Mouse (Mus musculus) cerebellum, postnatal 36 days (tissue): ENCODE data around the gene Kctd14.
A peak's percentile ranks its signal among the peaks of the same experiment; 100 is the strongest.

Experiments
- DNase-seq, 2 experiments: peaks; one replicate each; pipeline ENCODE4 v3.0.0; 2021 to 2022; ENCODE audit warnings: mixed read lengths in 2 of 2

Kctd14 gene

DNA sequence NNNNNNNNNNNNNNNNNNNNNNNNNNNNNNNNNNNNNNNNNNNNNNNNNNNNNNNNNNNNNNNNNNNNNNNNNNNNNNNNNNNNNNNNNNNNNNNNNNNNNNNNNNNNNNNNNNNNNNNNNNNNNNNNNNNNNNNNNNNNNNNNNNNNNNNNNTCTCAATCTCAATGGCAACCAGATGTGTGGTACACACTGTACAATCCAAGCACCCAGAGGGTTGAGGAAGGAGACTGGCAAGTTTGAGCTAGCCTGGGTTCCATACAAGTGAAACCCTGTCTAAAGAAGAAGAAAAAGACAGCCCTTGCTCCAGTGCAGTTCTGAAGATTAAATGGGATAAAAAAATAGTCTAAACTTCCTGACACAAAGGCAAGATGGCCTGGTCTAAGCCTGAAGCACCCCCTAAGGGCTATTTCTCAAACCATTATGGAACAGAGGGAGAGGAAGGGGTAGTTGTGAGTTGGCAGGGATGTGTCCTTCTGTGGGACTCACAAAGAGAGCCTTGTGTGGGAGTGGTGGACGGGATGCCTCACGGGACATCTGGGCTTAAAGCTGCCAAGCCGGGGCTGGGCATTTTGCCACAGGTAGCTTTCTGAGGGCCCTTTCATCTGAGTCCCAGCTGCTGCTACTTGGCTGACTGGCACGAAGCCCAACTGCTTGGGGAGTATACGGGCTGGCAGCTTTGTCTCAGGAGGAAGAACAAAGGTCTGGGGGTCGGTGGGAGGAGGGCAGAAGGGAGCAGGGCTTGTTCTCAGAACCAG, 4.8 kb upstream of the Kctd14 start:
- DNase-seq, result peak; percentile 76 to 82

DNA sequence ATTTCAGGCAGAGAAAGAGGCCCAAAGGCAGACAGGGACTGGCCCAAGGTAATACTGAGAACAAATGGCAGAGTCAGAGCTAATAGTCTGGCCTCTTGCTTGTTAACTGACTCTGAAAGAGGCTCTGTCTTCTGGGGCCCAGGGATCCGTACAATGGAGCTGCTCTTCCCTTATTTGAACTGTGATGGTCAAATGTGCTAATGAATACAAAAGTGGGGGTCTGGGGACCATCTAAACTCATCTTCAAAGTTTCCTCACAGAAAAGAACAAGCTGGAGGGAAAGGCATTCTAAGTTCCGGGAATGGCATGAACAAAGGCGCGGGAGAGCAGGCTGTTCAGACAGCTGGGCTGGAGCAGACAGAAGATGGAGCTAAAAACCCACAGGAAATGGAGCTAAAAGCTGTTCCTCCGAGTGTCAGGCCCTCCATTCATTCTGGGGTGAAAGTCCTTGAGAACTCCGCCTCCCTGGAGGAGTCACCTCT, 4.0 kb upstream of the Kctd14 start:
- DNase-seq, result no peak

DNA sequence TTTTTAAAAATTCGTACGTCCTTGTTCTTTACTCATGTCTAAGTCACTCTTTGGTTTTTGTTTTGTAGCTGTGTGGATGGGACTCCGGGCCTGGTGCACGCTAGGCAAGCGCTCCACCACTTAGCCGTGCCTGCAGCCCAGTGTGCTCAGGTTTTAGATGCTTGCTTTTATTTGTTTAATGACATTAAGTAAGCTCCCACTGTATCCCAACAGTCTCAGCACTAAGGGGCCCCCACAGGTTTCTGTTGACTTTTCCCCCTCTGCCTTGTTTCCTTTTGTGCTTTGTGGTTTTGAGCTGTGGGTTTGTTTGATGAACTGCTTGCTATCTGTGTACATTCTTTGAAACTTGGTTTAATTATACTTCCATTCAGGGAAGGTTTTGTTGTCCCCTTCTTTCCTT, 1.1 kb downstream of the Kctd14 start:
- no peak for DNase-seq

DNA sequence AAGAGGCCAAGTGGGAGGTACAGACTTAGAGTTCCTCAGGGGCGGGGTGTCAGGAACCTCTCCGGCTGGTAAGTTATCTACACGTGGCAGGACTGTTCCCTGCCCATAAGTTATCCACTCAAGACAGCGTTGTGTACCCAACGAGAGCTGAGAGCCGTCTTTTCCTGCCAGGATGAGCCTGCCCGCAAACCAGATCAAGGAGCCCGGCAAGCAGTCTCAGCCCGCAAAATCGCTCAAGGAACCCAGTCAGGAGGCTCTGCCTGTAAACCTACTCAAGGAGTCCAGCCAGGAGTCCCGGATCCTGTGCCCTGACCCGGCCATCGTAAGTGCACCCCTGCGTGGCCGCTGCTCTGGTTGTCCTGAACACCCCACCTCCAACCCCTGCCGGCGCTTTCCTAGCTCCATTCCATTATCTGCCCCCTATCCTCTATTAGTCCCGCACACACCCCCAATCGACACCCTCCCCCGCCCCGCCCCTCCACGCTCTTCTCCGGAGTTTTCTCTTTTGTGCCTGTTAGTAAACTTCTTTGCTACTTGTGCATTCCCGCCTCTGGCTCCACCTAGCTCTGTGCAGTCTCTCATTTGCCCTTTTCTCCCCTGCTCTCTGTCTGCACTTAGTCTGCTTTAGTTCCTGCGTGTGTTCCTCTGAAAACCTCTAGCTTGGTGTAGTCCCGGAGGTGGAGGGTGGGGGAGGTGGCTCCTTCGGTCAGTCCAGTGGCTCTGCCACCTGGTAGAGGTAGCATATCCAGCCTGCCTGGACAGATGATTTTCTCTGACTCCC, 2.2 kb downstream of the Kctd14 start:
- DNase-seq, result no peak

DNA sequence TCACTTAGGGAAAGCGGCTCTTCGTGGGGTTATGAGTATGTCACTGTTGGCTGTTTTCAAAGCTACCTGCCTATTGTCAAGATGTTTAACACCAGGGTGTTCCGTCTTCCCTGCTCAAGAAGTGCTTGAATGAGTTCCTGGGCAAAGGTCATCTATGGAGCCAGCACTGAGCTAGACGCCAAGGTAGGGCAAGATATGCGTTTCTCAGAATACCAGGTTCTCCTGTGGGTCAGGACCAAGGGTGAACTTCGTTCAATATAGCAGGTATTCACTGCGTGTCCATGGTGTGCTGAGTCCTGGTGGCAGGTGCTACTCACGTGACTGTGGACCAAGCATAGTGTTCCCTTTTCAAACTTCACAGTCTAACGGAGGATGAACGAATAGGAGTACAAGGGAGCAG, 3.7 kb downstream of the Kctd14 start:
- DNase-seq, result no peak

DNA sequence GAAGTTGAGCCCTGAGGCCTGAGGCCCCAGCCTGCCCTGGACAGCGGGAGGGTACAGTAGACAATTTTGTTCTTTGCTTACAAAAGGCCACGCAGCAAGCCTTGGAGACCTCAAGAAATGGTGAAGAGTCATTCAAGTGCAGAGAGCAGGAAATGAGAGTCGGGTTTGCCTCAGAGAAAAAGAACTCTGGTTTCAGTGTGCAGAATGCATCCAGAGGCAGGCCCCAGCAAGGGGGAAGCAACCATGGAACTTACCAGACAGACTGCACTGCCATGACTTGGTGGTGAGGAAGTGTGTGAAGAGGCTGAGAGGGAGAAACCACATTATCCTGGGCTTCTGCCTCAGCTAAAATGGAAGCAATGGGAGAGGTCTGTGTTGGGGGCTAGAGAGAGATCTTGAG, 4.5 kb downstream of the Kctd14 start:
- no peak for DNase-seq

DNA sequence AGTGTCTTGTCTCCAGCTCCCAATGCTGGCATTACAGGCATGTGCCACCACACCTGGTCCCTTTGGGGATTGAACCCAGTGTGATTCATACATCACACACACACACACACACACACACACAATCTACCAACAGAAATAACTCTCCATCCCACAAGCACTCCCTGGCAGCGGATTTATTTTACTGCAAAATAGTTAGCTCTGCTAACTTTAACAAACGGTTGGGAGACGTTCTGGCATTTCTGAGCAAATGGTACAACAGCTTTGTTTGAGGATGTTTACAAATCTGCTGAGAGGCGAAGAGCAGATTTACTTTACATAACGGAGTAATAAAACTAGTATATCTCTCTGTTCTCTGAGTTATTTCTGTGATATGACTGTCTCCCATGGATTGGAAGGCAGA, 21.9 kb downstream of the Kctd14 start:
- no peak for DNase-seq

DNA sequence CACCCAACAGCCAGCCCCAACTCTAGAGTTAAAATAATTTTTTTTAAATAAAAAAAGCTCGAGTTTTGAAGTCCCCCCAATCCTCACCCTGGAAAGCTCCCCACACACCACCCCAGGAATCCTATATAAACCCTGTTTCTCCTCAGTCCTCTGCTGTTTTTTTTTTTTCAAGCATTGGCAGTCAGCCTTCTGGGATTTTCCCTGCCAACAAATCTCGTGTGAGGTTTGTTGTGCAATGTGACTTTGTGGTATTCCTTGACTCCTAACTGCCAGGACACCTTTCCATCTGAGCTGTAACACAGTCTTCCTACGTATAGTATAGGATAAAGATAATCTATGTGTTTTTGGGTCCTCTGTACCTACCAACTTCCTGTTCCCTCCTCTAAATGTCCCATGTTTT, 28.2 kb downstream of the Kctd14 start:
- DNase-seq, result no peak

DNA sequence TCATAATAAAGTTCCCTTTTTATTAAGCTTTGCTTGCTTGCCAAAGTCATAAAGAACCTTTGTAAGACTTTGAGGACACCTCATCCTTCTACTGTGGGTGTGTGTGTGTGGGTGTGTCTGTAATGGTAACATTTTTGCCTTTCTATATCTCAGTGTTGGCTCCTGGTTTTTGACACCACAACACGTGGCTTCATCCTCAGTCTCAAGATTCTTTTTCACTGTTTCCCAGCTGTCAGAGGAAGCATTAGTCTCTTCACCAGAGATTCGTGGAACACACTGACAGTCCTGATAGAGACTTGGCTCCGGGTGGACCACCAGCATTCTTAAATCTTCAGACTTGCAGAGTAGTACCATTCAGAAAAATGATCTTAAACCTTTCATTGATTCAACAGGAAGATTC, 29.2 kb downstream of the Kctd14 start:
- peak in 1 of 2 experiments; percentile 17 for DNase-seq

DNA sequence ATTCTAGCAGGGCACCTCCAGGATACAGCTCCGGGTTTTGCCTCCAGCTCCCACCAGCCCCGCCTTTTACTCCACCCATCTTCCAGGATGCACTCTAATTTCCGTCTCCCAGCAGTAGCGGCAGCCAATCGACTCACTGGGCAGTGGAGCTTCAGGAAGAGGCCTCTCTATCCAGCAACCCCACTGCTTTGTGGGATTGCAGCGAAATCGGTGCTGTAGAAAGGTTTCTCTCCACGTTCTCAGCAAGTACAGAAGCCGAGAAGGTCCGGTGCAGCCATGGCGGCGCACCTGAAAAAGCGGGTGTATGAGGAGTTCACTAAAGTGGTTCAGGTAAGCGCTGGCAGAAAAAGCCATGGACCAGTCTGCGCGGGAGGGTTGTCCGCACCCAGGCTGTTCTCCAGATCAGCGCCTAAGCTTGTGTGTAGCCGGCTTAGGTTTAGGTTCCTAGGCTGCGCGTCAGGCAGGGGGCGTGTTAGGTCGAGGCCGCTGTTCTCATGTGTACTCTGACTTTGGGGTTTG, 29.8 kb downstream of the Kctd14 start, which contains the start of gene Ints4:
Ints4 (plus strand) TSS at position 136 of the 519 bp plus-strand sequence.
- DNase-seq, result peak; percentile 94 to 95

DNA sequence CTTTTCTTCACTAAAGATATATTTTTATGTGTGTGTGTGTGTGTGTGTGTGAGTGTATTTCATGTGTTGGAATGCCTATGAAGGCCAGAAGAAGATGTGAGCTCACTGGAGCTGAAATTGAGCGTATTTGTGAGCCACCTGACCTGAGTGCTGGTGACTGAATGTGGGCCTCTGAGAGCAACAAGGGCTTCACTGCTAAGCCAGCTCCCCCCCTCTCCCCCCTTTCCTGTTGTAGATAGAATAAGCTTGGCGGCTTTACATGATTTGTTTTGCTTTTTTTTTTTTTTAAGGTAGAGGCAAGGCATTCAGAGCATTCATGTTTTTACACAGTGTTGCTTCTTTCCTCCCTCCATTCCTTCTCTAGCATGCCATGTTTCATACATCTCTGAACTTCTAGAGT, 32.3 kb downstream of the Kctd14 start:
- no peak for DNase-seq

DNA sequence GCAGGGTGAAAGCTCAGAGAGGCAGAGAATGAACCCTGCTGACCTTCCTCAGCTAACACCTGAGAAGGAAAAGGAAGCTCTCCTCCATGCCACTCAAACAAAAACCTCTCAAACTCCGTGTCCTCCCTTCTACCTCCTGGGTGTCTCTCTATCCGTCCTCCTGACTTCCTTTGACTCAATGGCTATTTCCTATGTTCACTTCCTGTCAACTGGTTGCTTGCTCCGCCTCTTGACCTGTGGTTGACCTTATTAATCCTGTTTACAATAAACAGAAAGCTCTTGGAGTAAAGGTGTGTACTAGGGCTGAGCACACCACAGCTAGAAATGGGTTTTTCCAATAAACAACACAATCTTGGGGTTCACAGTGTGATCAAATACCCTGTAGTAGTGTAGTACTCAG, 40.0 kb downstream of the Kctd14 start:
- DNase-seq, result no peak

DNA sequence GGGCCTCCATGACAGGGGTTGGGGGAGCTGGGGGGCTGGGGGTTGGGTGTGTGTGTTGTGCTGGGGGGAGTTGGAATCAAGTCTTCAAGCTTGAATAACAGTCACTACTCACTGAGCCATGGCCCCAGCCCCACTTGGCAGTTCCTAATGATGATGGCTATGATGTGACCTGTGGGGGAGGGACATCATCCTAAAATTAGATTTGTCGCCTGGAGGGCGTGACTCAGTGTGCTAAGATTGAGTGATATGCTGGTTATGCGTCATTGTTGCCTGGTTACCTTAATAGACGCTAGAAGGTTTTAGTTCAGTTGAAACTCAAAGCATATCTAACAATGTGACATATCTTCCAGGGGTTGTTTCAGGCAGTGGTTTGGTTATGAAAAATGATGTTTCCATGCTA, 41.3 kb downstream of the Kctd14 start:
- DNase-seq, result no peak

DNA sequence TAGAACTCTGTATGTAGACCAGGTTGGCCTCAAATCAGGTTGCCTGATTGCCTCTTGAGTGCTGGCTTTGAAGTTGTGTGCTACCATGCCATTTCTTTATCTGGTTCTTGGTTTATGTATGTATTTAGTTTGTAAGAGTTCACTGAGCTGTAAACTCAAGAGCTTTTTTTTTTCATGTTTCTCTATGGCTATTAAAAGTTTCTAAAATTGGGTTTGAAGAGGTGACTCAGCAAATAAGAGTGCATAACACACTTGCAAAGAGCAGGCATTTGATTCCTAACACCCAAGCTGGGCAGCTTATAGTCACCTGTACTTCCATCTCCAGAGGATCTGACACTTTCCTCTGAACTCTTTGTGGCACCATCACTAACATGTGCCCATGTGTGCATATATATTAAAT, 43.9 kb downstream of the Kctd14 start:
- no peak for DNase-seq

DNA sequence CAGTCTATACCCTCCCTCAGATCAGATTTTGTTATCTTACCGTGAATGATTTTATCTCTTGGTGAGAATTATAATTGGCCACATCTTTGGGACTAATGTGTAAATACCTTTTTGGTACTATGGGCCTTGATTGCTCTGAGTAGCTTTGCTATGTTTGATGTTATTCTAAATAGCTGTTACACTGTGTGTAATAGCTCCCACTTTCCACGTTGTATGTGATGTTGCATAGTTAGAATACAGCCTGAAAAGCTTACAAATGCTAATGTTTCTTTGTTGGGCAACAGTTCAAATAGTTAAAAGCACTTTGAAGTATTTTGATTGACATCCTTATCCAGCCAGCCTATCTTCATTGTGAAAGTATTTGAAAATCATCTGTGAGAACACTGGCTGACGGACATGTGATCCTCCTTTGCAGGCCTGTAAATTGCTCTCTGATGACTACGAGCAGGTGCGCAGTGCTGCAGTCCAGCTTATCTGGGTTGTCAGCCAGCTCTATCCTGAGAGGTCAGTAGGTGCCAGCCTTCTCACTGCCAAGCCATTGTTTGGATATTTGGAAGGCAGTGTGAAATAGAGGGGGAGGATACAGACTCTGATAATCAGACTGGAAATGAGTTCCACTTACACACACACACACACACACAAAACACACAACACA, 49.6 kb downstream of the Kctd14 start:
- peak; percentile 64 to 71 for DNase-seq
